Mouse (Mus musculus): ENCODE measurements around the gene Ap1s1. TPM values are rescaled to one million over a fixed set of nuclear protein-coding genes. Genes with fewer than 3 reads are reported as not detected.
A peak's percentile ranks its signal among the peaks of the same experiment; 100 is the strongest.

Gene Ap1s1
- 100 to 1,000 TPM; 228 to 230 TPM for total RNA-seq (2021)

DNA sequence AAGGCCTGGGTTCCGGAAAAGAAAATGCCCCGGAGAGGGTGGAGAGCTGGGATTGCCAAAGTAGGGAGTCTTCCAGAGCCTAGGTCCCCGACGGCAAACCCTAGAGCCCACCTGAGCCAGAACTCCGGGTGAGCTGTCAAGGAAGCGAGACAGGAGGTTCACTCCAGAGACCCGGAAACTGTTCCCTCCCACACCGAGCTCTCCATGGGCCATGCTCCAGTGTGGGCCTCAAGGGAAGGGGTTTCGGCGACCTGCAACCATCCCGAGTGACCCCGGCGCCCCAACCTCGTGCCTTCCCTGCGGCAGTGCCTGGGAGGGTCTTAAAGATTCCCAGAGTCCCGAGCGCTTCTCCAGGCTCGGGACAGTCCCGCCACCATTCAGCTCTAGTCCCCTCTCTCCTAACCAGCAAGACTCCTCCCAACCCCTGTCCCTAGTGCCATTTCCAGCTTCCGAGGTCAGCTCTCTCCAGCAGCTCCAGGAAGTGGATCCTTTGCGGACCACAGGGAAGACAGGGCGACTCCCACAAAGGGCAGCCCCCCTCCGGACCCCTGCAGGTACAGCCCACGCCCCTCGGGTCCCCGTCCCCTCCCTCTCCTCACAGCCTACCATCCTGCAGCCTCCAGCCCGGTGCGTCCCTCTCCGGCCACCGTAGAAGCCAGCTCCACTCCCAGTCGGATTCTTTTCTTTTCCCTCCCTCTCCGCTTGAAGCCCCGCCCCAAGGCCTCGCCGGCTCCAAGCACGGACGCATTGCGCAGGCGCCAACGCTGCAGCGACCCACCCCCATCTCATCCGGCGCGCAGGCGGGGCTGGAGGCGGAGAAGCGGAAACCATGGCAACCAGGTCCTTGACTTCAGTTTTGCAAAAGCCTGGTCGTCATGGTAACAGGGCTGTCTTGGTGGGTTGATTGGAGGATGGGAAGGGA, at the start of gene Ap1s1:
TSS of gene Ap1s1 (minus strand) at position 734 of the 922 bp plus-strand sequence.
- intact Hi-C loops (cut with DNase I) = loop anchor here (5.0 kb wide), 1 partner anchor 57 kb away; no protein-coding TSS in a partner anchor

DNA sequence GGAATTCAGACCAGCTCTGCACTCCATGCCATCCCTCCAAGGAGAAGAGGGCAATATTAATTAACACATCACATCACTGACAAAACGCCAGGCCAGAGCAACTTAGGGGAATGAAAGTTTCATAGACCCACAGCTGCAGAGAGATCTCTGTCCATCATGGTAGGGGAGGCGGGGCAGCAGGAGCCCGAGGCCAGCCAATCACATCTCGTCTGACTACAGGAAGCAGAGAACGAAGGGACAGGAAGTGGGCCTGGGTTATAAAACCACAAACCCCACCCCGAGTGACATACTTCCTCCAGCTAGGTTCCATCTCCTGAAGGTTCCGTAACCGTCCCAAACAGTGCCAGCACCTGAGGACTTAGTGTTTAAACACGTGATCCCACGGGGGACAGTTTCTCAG, 49.2 kb upstream of the Ap1s1 start:
- DNase-seq (ENCODE audit: extremely low spot score in 1 of 2, low spot score in 2 of 2) = no peak
- intact Hi-C loops (cut with DNase I) = no loop called here

More for the DNA sequence above, at the start of gene Ap1s1:
- DNase-seq (ENCODE audit: extremely low spot score in 1 of 2, low spot score in 2 of 2) = peak; percentile 97 to 99

DNA sequence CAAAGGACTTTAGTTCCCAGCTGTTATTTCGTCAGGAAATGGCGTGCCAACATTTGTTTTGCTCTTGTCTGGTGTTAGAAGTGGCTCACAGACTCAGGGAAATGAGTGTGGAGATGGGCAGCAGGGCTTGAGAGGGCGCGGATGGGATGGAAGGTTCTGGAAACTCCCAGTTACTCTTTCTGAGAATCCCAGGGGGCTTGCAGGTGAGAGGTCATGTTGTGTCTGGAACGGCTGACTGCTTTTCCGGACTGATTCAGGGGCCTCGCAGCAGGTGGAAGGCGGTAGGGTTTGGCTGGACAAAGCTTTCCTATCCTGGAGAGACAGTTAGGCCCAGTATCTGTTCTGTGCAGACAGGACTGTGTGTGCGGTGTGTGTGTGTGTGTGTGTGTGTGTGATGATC, 47.8 kb upstream of the Ap1s1 start:
- peak in 1 of 2 experiments; percentile 87 for DNase-seq (ENCODE audit: extremely low spot score in 1 of 2, low spot score in 2 of 2)
- intact Hi-C loops (cut with DNase I) = no loop called here

DNA sequence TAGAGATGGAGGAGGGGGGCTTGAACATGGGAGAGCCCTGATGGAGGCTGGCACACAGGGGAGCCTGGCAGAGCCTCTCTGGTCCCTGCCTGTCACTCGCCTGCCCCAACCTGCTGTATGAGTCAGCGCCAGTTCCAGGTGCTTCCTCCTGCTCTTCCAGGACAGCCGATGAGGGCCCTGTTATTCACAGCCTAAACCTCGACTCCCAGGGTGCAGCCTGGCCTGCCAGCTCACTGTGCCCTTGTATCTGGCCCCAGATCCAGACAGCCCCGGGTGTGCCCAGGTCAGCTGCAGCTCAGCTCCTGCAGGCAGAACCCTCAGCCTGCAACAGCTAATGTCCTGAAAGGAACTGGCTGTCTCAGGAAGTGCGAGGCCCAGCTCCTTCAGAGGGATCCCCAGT, 45.6 kb upstream of the Ap1s1 start:
- intact Hi-C loops (cut with DNase I) = no loop called here
- no peak for DNase-seq (ENCODE audit: extremely low spot score in 1 of 2, low spot score in 2 of 2)

DNA sequence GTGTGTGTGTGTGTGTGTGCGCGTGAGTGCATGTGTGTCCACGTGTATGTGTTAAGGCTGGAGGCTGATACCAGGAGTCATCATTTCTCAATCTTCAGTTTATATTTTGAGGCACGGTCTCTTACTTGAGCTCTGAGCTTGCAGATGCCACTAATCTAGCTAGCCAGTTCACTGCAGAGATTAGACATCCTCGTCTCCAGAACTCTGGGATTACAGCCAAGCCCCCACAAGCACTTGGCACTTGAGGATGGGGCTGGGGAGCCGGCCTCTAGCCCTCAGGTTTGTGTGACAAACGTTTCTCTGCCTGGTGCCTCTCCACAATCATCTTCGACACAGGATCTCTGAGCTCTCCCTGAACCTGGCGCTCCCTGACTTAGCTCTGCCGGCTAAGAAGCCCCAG, 44.9 kb upstream of the Ap1s1 start:
- DNase-seq (ENCODE audit: extremely low spot score in 1 of 2, low spot score in 2 of 2) = no peak
- intact Hi-C loops (cut with DNase I) = no loop called here

DNA sequence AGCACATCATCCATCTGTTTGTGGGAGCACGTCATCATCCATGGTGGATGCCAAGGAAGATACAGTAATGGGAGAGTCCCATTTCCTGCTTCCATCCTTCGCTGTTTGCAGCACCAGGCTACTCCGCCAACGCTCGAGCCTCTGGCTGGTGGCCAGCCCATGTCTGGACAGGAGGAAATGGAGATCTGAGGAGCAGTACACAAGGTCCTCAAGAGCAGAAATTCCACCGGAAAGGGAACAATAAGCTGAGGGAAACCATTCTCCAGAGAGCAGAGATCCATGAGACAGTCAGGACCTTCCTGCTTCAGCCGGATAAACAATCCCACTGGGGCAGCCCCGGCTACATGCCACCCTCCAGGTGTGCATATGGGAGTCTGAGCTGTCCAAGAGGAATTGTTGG, 41.5 kb upstream of the Ap1s1 start:
- intact Hi-C loops (cut with DNase I) = no loop called here
- DNase-seq (ENCODE audit: extremely low spot score in 1 of 2, low spot score in 2 of 2) = peak in 1 of 2 experiments; percentile 84

DNA sequence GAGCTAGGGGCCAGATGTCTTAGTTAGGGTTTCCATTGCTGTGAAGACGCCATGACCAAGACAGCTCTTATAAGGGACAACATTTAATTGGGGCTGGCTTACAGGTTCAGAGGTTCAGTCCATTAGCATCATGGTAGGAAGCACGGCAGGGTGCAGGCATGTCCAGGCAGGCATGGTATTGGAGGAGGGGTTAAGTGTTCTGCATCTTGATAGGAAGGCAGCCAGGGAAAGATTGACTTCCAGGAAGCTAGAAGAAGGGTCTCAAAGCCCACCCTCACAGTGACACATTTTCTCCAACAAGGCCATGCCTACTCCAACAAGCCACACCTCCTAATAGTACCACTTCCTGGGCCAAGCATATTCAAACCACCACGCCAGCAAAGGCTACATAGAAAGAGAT, 39.8 kb upstream of the Ap1s1 start:
- intact Hi-C loops (cut with DNase I) = no loop called here
- no peak for DNase-seq (ENCODE audit: extremely low spot score in 1 of 2, low spot score in 2 of 2)

DNA sequence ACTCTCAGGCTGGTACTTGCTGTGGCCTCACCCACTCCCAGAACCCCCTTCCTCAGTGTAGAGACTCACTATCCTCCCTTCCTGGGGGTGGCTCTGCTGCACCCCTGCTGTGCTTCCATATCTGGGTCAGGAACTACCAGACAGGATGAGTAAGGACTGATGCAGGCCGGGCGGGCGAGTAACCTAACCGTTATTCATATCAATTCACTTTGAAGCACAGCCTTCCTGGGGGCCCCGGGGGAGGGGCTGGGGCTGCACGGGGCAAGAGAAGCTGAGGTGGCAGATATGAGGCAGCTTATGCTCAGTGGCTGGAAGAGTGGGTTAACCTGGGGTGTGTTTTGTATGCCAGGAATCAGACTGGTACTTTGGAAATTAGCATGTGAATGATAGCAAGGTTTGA, 39.1 kb upstream of the Ap1s1 start:
- DNase-seq (ENCODE audit: extremely low spot score in 1 of 2, low spot score in 2 of 2) = no peak
- intact Hi-C loops (cut with DNase I) = no loop called here

DNA sequence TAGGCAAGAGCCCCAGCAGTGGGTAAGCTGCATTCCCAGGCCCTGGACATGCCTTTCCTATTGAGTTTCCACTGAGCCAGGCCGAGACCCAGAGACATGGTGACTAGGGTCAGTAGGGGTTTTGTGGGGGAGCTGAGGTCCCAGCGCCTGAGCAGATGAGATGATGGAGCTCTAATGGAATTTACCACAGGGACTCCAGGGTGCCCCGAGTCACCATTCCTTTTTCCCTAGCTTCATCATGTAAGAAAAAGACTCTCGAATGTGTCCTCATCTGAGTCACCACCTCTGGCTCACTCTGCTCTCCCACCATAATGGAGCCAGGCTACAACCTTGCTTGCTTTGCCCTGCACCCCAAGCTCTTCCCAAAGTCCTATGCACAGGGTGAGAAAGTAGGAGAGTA, 37.1 kb upstream of the Ap1s1 start:
- intact Hi-C loops (cut with DNase I) = no loop called here
- DNase-seq (ENCODE audit: extremely low spot score in 1 of 2, low spot score in 2 of 2) = no peak

DNA sequence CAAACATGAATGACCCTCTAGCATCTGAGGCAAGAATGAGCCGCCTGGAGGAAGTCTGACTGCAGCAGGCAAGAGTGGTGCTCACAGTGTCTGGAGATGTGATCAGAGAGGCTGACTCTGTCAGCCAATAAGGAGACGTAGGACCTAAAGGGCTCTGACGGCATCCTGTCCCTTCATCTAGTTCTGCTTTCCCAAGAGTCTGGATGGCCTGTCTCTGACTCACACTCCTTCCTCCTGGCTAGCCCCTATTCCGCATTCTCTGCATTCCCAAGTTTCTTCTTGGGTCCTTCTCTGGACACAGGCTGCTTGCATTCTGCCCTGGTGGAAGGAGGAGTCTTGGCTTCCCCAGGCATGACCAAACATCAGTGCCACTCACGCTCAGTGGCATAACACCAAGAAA, 33.9 kb upstream of the Ap1s1 start:
- DNase-seq (ENCODE audit: extremely low spot score in 1 of 2, low spot score in 2 of 2) = no peak
- intact Hi-C loops (cut with DNase I) = no loop called here

DNA sequence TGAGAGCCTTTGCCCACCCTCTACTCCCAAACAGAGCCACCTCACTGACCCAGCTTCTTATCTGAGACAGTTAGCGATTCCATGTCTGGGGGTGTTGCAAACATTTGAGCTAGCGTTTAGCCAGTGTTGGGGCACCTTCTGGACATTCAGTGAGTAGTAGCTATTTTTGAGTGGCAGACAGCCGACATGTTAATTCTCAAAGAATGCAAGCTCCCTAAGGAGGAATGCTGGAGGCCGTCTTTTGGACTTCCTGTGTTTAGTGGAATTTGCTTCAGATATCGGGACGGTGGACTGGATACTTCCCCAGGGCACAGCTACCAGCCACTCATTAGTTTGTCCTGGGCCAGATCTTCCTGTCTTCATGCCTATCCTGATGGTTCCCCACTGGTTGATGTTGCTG, 32.7 kb upstream of the Ap1s1 start:
- DNase-seq (ENCODE audit: extremely low spot score in 1 of 2, low spot score in 2 of 2) = no peak
- intact Hi-C loops (cut with DNase I) = no loop called here

DNA sequence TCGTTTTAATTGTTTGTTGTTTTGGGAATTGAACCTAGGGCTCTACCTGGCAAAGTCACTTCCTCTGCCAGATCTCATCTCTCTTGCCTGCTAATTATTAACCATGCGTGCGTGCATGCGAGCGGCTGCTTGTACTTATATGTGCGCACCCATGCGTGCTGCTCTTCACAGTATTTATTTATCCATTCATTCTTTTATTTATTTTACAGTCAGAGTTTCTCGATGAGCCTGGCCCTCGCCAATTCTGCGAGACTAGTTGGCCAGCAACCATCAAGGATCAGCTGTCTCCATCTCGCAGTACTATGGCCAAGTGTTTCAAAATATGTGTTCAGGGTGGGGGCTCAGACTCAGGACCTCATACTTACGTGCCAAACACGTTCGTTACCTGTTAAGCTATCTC, 32.1 kb upstream of the Ap1s1 start:
- intact Hi-C loops (cut with DNase I) = no loop called here
- DNase-seq (ENCODE audit: extremely low spot score in 1 of 2, low spot score in 2 of 2) = no peak

DNA sequence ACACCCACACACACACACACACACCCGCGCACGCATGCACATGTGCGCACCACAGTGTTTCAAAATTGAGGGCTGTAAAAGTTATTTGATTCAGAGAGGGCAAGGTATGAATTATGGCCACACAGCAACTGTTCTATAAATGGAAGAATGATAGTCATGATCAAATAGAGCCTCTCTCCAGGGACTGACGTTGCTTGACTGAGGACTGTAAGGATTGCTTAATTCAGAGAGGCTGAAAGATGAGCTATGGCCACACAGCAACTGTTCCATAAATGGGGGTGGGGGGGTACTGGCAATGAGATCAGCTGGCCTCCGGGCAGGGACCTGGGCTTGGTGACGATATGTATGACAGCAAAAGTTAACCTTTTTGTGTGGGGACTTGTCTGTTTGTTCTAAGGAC, 31.3 kb upstream of the Ap1s1 start:
- intact Hi-C loops (cut with DNase I) = no loop called here
- no peak for DNase-seq (ENCODE audit: extremely low spot score in 1 of 2, low spot score in 2 of 2)

DNA sequence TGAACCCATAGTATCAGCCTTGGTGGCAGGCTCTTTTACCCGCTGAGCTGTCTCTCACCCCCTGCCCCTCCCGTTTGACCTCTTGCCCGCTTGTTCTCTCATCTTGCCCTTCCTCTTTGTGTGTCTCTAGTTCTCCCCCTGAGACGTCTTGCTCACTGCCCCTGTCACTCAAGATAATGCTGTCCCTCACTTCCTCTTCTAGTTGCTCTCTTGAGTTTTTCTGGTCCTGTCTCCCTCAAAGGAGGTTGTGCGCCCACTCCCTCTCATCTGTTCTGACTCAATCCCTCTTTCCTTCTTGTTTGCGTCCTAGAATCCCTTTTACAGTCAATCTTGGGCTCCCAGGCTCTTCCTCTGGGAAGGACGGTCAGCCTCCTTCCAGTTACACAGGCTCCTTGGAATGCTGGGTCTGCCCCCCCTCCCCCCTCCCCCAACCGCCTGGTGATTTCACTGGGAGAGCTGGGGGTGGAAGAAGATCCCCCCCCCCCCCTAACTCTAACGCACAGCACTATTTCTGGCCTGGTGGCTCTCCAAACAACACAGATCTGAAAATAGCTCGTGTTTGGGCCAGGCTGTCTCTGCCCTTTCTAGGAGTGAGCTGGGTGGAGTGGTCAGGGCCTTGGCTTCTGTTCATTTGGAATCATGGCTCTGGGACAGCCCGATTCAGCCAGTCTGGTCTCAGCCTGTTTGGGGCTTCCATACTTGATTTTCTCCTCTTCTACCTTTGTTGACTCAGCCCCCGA, 30.4 kb upstream of the Ap1s1 start:
- intact Hi-C loops (cut with DNase I) = no loop called here
- DNase-seq (ENCODE audit: extremely low spot score in 1 of 2, low spot score in 2 of 2) = no peak

DNA sequence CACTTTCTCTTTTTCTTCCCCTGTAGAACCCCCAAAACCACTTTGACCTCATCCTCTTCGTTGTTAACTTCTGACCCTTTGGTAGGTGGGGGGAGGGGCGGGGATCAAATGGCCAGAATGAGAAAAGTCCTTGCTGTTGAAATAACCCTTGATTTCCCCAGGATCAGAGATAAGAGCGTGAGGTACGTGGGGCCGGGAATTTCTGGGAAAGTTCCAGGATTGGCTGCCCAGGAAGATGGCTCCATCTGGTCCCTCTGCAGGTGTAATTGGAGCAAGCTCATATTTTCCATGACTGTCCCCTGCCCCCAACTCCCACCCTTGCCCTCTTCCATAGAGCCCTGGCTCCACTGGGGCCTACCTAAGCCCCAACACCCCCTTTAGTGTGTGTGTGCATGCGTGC, 29.8 kb upstream of the Ap1s1 start:
- intact Hi-C loops (cut with DNase I) = no loop called here

DNA sequence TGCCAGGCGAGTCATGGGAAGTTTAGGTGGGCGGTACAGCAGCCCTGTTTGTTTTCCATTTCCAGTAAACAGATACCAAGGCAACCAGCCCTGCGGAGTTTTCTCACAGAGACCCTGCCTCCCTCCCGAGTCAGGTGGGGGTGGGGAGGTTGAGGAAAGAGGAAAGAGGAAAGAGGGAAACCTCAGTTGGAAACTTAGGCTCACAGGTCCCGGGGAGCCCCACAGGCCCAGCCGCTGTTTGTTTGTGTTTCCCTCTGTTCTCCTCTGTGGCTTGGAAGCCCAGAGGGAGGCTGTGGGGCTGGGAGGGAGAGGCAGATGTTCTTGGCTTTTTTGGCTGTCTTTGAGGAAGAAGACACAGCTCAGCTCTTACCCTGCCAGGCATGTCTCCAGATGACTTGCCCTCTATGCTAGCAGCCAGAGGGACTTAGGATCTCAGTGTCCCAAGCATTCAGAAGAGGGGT, 28.3 kb upstream of the Ap1s1 start:
- peak in 1 of 2 experiments; percentile 60 for DNase-seq (ENCODE audit: extremely low spot score in 1 of 2, low spot score in 2 of 2)
- intact Hi-C loops (cut with DNase I) = no loop called here

More for the DNA sequence above, 29.8 kb upstream of the Ap1s1 start:
- DNase-seq (ENCODE audit: extremely low spot score in 1 of 2, low spot score in 2 of 2) = no peak

DNA sequence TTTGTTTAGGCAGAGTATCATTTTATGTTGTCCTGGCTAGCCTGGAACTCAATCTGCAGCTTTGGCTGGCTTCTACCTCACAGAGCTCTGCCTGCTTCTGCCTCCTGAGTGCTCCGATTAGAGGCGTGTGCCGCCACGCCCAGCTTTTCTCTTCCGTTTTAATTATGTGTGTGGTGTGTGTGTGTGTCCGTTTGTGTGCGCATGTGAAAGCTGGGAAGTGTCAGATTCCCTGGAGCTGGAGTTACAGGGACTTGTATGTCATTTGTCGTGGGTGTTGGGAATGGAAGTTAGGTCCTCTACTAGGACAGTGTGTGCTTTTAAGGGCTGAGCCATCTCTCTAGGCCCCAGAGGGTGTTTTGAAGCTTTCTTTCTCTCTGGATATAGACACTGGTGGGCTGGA, 27.2 kb upstream of the Ap1s1 start:
- no peak for DNase-seq (ENCODE audit: extremely low spot score in 1 of 2, low spot score in 2 of 2)
- intact Hi-C loops (cut with DNase I) = no loop called here

DNA sequence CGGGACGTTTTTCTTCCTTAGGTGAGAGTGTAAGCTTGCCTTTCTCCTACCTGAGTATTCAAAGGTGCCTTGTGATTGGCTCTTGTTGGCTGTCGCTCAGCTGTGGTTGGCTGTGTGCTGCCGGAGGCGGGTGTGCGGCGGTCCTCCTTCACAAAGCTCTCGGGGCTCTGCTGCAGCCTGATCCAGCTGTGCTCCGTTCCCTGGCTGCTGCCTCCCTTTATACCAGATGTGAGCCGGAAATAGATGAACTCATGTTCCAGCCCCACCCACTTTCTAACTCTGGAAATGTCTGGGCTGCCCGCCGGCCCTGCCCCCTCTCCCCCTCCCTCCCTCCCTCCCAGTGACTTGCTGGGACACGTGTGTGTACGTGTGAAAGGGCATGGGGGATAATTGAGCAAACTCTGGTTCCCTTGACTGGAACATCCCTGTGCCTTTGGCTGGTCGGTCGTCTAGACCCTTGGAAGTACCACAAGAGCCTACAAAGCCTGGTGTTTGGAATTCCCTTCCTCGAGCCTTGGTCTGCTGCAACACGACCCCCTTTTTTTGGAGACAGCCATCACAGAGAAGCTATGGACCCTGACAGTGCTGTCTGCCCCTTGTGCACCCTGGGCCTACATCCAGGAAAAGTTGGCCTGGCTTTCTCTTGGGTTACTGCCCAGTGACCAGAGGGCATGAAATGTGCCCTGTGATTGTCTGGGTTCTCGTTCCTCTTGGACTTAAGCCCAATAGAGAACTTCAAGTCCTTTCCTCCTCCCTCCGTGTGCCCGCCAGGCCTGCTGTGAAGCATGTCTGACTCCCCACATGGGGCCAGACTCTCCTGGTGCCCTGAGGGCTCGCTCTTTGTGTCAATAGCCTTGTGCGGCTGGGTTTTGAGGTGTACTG, 26.4 kb upstream of the Ap1s1 start, which contains the start of gene Serpine1:
TSS of gene Serpine1 (minus strand) at position 190 of the 882 bp plus-strand sequence.
- intact Hi-C loops (cut with DNase I) = no loop called here

More for the DNA sequence above, 26.4 kb upstream of the Ap1s1 start, which contains the start of gene Serpine1:
- DNase-seq (ENCODE audit: extremely low spot score in 1 of 2, low spot score in 2 of 2) = peak; percentile 31 to 83
